Mouse (Mus musculus): ENCODE data around the gene Smpdl3b.
A peak's percentile ranks its signal among the peaks of the same experiment; 100 is the strongest.

The Smpdl3b gene

GRCm38 (mm10) chr4:132733071-132733770, 23.8 kb downstream of the Smpdl3b start:
- DNase-seq: no peak

GRCm38 (mm10) chr4:132732148-132732684, 24.8 kb downstream of the Smpdl3b start, which contains the start of gene Xkr8:
Gene Xkr8, minus strand, starts transcription at chr4:132732546.
- DNase-seq: peak; percentile 88

GRCm38 (mm10) chr4:132731616-132732015, 25.4 kb downstream of the Smpdl3b start:
- no peak for DNase-seq

- DNase-seq: no peak
These were observed 28.8 kb downstream of the Smpdl3b start for GRCm38 (mm10) chr4:132728233-132728632.

- DNase-seq: no peak
These were observed 38.8 kb downstream of the Smpdl3b start for GRCm38 (mm10) chr4:132718251-132718650.

- no peak for DNase-seq
These were observed 43.9 kb downstream of the Smpdl3b start for GRCm38 (mm10) chr4:132713181-132713580.

- no peak for DNase-seq
These were observed 50.2 kb downstream of the Smpdl3b start for GRCm38 (mm10) chr4:132706885-132707284.

GRCm38 (mm10) chr4:132702076-132702475, 55.0 kb downstream of the Smpdl3b start:
- DNase-seq: no peak

GRCm38 (mm10) chr4:132693366-132693765, 63.7 kb downstream of the Smpdl3b start:
- no peak for DNase-seq

GRCm38 (mm10) chr4:132689634-132690033, 67.4 kb downstream of the Smpdl3b start:
- no peak for DNase-seq
